Mouse (Mus musculus) heart, postnatal 0 days (tissue): ENCODE measurements around the gene Gcnt4. TPM values are rescaled to one million over a fixed set of nuclear protein-coding genes. Genes with fewer than 3 reads are reported as not detected.

Source experiments
- ATAC-seq: fragments of 200-750 bp; cut with Nextera tagmentation; 2 replicates; pipeline ENCODE4 v1.8.0; 2017; ENCODE audit warnings: low read depth, moderate number of reproducible peaks, moderate library complexity; ENCODE audit not compliant: insufficient read depth
- DNase-seq: peaks from one replicate; pipeline ENCODE4 v3.0.0-alpha.2; 2016; ENCODE audit warnings: low spot score
- H3K27ac ChIP-seq: fragments of 300-500 bp; sonication (generic); 2 replicates; pipeline ENCODE4 v1.5.1; 2014; ENCODE audit warnings: low read depth, mild to moderate bottlenecking
- H3K27me3 ChIP-seq: fragments of 300-500 bp; sonication (generic); 2 replicates; pipeline ENCODE4 v1.6.1; 2014; ENCODE audit warnings: low read length, mixed read lengths; ENCODE audit not compliant: control insufficient read depth, insufficient read depth
- H3K36me3 ChIP-seq: fragments of 300-500 bp; sonication (generic); replicated peaks from 2 replicates; pipeline ENCODE4 v1.6.1; 2014; ENCODE audit warnings: low read length, mixed read lengths; ENCODE audit not compliant: control insufficient read depth, insufficient read depth
- H3K4me1 ChIP-seq: fragments of 300-500 bp; sonication (generic); 2 replicates; pipeline ENCODE4 v1.6.1; 2014; ENCODE audit warnings: antibody characterized with exemption; ENCODE audit not compliant: control insufficient read depth, insufficient read depth
- H3K4me2 ChIP-seq: fragments of 300-500 bp; sonication (generic); 2 replicates; pipeline ENCODE4 v1.6.1; 2014; ENCODE audit warnings: low read depth, mild to moderate bottlenecking, low read length, moderate library complexity
- H3K4me3 ChIP-seq: fragments of 300-500 bp; sonication (generic); 2 replicates; pipeline ENCODE4 v1.5.1; 2014; ENCODE audit warnings: low read depth, low read length
- H3K9ac ChIP-seq: fragments of 300-500 bp; sonication (generic); replicated peaks from 2 replicates; pipeline ENCODE4 v1.6.1; 2014; ENCODE audit warnings: low read depth, low read length, mixed read lengths
- H3K9me3 ChIP-seq: fragments of 300-500 bp; sonication (generic); replicated peaks from 2 replicates; pipeline ENCODE4 v1.6.1; 2016; ENCODE audit warnings: low read length; ENCODE audit not compliant: control insufficient read depth
- CTCF ChIP-seq: IDR thresholded peaks from 2 replicates; pipeline ENCODE4 v1.5.1; 2016; ENCODE audit warnings: antibody characterized with exemption, control low read depth, low read depth
- EP300 ChIP-seq: IDR thresholded peaks from 2 replicates; pipeline ENCODE4 v1.6.1; 2016; ENCODE audit warnings: antibody characterized with exemption, low read depth
- WGBS: fragments of 180-500 bp; shearing (Covaris S2); extraction: QIAGEN DNeasy Blood & Tissue Kit; methylation state at CpG from one replicate; pipeline ENCODE4 v1.1.7; 2014; 5-methylcytosine and 5-hydroxymethylcytosine counted together
- polyA plus RNA-seq: library from polyadenylated mRNA; unstranded; fragments of >200 nt; fragmentation: Nextera tagmentation; extraction: Ambion mirVana; gene quantifications from 2 replicates; pipeline ENCODE4 v1.2.1, GENCODE M21; 2015
- total RNA-seq: library from RNA; depleted of rRNA; stranded (reverse); fragments of >200 nt; gene quantifications from 2 replicates; pipeline ENCODE4 v1.2.3, GENCODE M21; 2014; ENCODE audit warnings: low replicate concordance; rRNA removed

Gene Gcnt4
- 0.12 TPM in 1 of 2 replicates, not detected in the other for total RNA-seq
- 0.05 and 0.10 TPM in 2 replicates for polyA plus RNA-seq

- 9% methylated on average over 54 of the region's 56 CpGs for WGBS
- no peak for TF ChIP-seq CTCF
- Histone ChIP-seq H3K36me3 (no peaks in the 10 kb centered on the region), H3K27ac (no peak within 1 kb of the TSS), H3K4me3 (peak within 1 kb of the TSS; percentile 69), H3K4me2 (peak within 1 kb of the TSS; percentile 90), H3K9ac (peak within 1 kb of the TSS; percentile 56), H3K4me1 (no peaks in the 10 kb centered on the region), H3K9me3 (no peaks in the 10 kb centered on the region), H3K27me3 (peaks cover 11% of the 10 kb centered on the region; the same call in 1 of the 2 replicates)
- ATAC-seq (peak; percentile 76), DNase-seq (peak; percentile 69)
Measured at GRCm38 (mm10) chr13:96923999-96924961, at the start of gene Gcnt4. TSS of gene Gcnt4 (plus strand) at chr13:96924689.

GRCm38 (mm10) chr13:96878220-96879057 lies 46.0 kb upstream of the Gcnt4 start:
- no peaks in the 10 kb centered on the region for H3K4me1 ChIP-seq
- H3K27ac ChIP-seq = no peak overlapping the region
- H3K9ac ChIP-seq = no peak overlapping the region
- no peaks in the 10 kb centered on the region for H3K27me3 ChIP-seq
- ATAC-seq = no peak
- H3K4me2 ChIP-seq = no peak overlapping the region
- WGBS = 76% methylated on average over 12 of the region's 12 CpGs
- H3K4me3 ChIP-seq = no peak overlapping the region
- no peaks in the 10 kb centered on the region for H3K36me3 ChIP-seq
- no peaks in the 10 kb centered on the region for H3K9me3 ChIP-seq
- TF ChIP-seq CTCF = no peak
- DNase-seq = no peak

- Histone ChIP-seq H3K4me1 (no peaks in the 10 kb centered on the region), H3K4me3 (no peak overlapping the region), H3K4me2 (no peak overlapping the region), H3K9ac (no peak overlapping the region), H3K36me3 (no peaks in the 10 kb centered on the region), H3K27ac (no peak overlapping the region), H3K27me3 (no peaks in the 10 kb centered on the region), H3K9me3 (no peaks in the 10 kb centered on the region)
- no peak for ATAC-seq
- no peak for DNase-seq
- TF ChIP-seq CTCF (no peak), EP300 (no peak)
- 51% methylated on average over 1 of the region's 1 CpGs for WGBS
Measured at GRCm38 (mm10) chr13:96884534-96884933, 40.0 kb upstream of the Gcnt4 start.

GRCm38 (mm10) chr13:96889985-96890384 lies 34.5 kb upstream of the Gcnt4 start:
- H3K4me2 ChIP-seq = no peak overlapping the region
- H3K4me1 ChIP-seq = no peaks in the 10 kb centered on the region
- DNase-seq (no peak), ATAC-seq (no peak)
- H3K9ac ChIP-seq = no peak overlapping the region
- H3K27me3 ChIP-seq = no peaks in the 10 kb centered on the region
- no peaks in the 10 kb centered on the region for H3K9me3 ChIP-seq
- TF ChIP-seq CTCF (no peak), EP300 (no peak)
- 23% methylated on average over 2 of the region's 2 CpGs for WGBS
- H3K4me3 ChIP-seq = no peak overlapping the region
- H3K27ac ChIP-seq = no peak overlapping the region
- H3K36me3 ChIP-seq = no peaks in the 10 kb centered on the region

GRCm38 (mm10) chr13:96895144-96895543 lies 29.3 kb upstream of the Gcnt4 start:
- no peaks in the 10 kb centered on the region for H3K36me3 ChIP-seq
- H3K27me3 ChIP-seq = no peaks in the 10 kb centered on the region
- H3K4me3 ChIP-seq = no peak overlapping the region
- H3K4me1 ChIP-seq = no peaks in the 10 kb centered on the region
- H3K27ac ChIP-seq = no peak overlapping the region
- DNase-seq = no peak
- 73% methylated on average over 2 of the region's 2 CpGs for WGBS
- no peak for TF ChIP-seq CTCF
- TF ChIP-seq EP300 = no peak
- no peak overlapping the region for H3K9ac ChIP-seq
- no peaks in the 10 kb centered on the region for H3K9me3 ChIP-seq
- H3K4me2 ChIP-seq = no peak overlapping the region
- ATAC-seq = no peak
